Mouse (Mus musculus): ENCODE results near the gene Tsn. TPM values are rescaled to one million over a fixed set of nuclear protein-coding genes. Genes with fewer than 3 reads are reported as not detected.

Gene Tsn
- polyA plus RNA-seq (2015; fragmentation: Nextera tagmentation; extraction: Ambion mirVana) = 102 and 117 TPM in 2 replicates

GRCm38 (mm10) chr1:118311622-118312326 lies at the start of gene Tsn:
TSS of gene Tsn (minus strand) at chr1:118311739.
- Histone ChIP-seq H3K4me2 (ENCODE audit: low read depth, low read length) (peak within 1 kb of the TSS; percentile 70), H3K9ac (replicated peaks) (peak within 1 kb of the TSS; percentile 81), H3K4me1 (ENCODE audit: insufficient read depth) (peaks cover 10% of the 10 kb centered on the region), H3K9me3 (ENCODE audit: low read length) (no peaks in the 10 kb centered on the region), H3K36me3 (replicated peaks; ENCODE audit: insufficient read depth, low read length) (peaks cover 11% of the 10 kb centered on the region), H3K27ac (ENCODE audit: low read depth) (peak within 1 kb of the TSS; percentile 96), H3K27me3 (ENCODE audit: insufficient read depth, low read length) (no peaks in the 10 kb centered on the region), H3K4me3 (ENCODE audit: low read depth, low read length) (peak within 1 kb of the TSS; percentile 78)
- ATAC-seq (no peak), DNase-seq (no peak)
- WGBS (ENCODE audit: insufficient replicate concordance) = 37% methylated on average over 12 of the region's 12 CpGs
- no peak for TF ChIP-seq CTCF (IDR thresholded peaks at IDR 0.05; ENCODE audit: low read depth)
- no peak for TF ChIP-seq EP300 (IDR thresholded peaks at IDR 0.05; ENCODE audit: low read depth)

GRCm38 (mm10) chr1:118359071-118359761 lies 47.7 kb upstream of the Tsn start:
- H3K27ac ChIP-seq (ENCODE audit: low read depth) = no peak overlapping the region
- H3K36me3 ChIP-seq (replicated peaks; ENCODE audit: insufficient read depth, low read length) = no peaks in the 10 kb centered on the region
- H3K4me2 ChIP-seq (ENCODE audit: low read depth, low read length) = no peak overlapping the region
- H3K4me1 ChIP-seq (ENCODE audit: insufficient read depth) = no peaks in the 10 kb centered on the region
- no peak overlapping the region for H3K4me3 ChIP-seq (ENCODE audit: low read depth, low read length)
- ATAC-seq = no peak
- no peak for TF ChIP-seq CTCF (IDR thresholded peaks at IDR 0.05; ENCODE audit: low read depth)
- no peak for TF ChIP-seq EP300 (IDR thresholded peaks at IDR 0.05; ENCODE audit: low read depth)
- WGBS (ENCODE audit: insufficient replicate concordance) = 66% methylated on average over 6 of the region's 6 CpGs
- no peaks in the 10 kb centered on the region for H3K9me3 ChIP-seq (ENCODE audit: low read length)
- no peaks in the 10 kb centered on the region for H3K27me3 ChIP-seq (ENCODE audit: insufficient read depth, low read length)
- DNase-seq = no peak
- H3K9ac ChIP-seq (replicated peaks) = no peak overlapping the region

GRCm38 (mm10) chr1:118349922-118350321 lies 38.4 kb upstream of the Tsn start:
- ATAC-seq (peak; percentile 60; the same call in 1 of the 2 replicates), DNase-seq (no peak)
- no peak overlapping the region for H3K27ac ChIP-seq (ENCODE audit: low read depth)
- no peaks in the 10 kb centered on the region for H3K4me1 ChIP-seq (ENCODE audit: insufficient read depth)
- TF ChIP-seq CTCF (IDR thresholded peaks at IDR 0.05; ENCODE audit: low read depth) (no peak), EP300 (IDR thresholded peaks at IDR 0.05; ENCODE audit: low read depth) (no peak)
- no peaks in the 10 kb centered on the region for H3K27me3 ChIP-seq (ENCODE audit: insufficient read depth, low read length)
- no peaks in the 10 kb centered on the region for H3K9me3 ChIP-seq (ENCODE audit: low read length)
- H3K4me3 ChIP-seq (ENCODE audit: low read depth, low read length) = no peak overlapping the region
- no peak overlapping the region for H3K4me2 ChIP-seq (ENCODE audit: low read depth, low read length)
- WGBS (ENCODE audit: insufficient replicate concordance) = 70% methylated on average over 3 of the region's 3 CpGs
- no peak overlapping the region for H3K9ac ChIP-seq (replicated peaks)
- no peaks in the 10 kb centered on the region for H3K36me3 ChIP-seq (replicated peaks; ENCODE audit: insufficient read depth, low read length)

- no peaks in the 10 kb centered on the region for H3K27me3 ChIP-seq (ENCODE audit: insufficient read depth, low read length)
- 28% methylated on average over 6 of the region's 6 CpGs for WGBS (ENCODE audit: insufficient replicate concordance)
- H3K4me3 ChIP-seq (ENCODE audit: low read depth, low read length) = no peak overlapping the region
- no peaks in the 10 kb centered on the region for H3K9me3 ChIP-seq (ENCODE audit: low read length)
- ATAC-seq (peak; percentile 79), DNase-seq (peak; percentile 32)
- H3K4me1 ChIP-seq (ENCODE audit: insufficient read depth) = peaks cover 3% of the 10 kb centered on the region
- TF ChIP-seq EP300 (IDR thresholded peaks at IDR 0.05; ENCODE audit: low read depth) = no peak
- peak; percentile 42 for TF ChIP-seq CTCF (IDR thresholded peaks at IDR 0.05; ENCODE audit: low read depth)
- H3K9ac ChIP-seq (replicated peaks) = no peak overlapping the region
- H3K4me2 ChIP-seq (ENCODE audit: low read depth, low read length) = no peak overlapping the region
- no peaks in the 10 kb centered on the region for H3K36me3 ChIP-seq (replicated peaks; ENCODE audit: insufficient read depth, low read length)
- H3K27ac ChIP-seq (ENCODE audit: low read depth) = no peak overlapping the region
These were observed 32.3 kb upstream of the Tsn start for GRCm38 (mm10) chr1:118343649-118344435.

GRCm38 (mm10) chr1:118337921-118338320 lies 26.4 kb upstream of the Tsn start:
- Histone ChIP-seq H3K9me3 (ENCODE audit: low read length) (no peaks in the 10 kb centered on the region), H3K27me3 (ENCODE audit: insufficient read depth, low read length) (no peaks in the 10 kb centered on the region), H3K4me2 (ENCODE audit: low read depth, low read length) (no peak overlapping the region), H3K27ac (ENCODE audit: low read depth) (no peak overlapping the region), H3K9ac (replicated peaks) (no peak overlapping the region), H3K4me3 (ENCODE audit: low read depth, low read length) (no peak overlapping the region), H3K36me3 (replicated peaks; ENCODE audit: insufficient read depth, low read length) (peaks cover 17% of the 10 kb centered on the region), H3K4me1 (ENCODE audit: insufficient read depth) (no peaks in the 10 kb centered on the region)
- TF ChIP-seq CTCF (IDR thresholded peaks at IDR 0.05; ENCODE audit: low read depth) = no peak
- TF ChIP-seq EP300 (IDR thresholded peaks at IDR 0.05; ENCODE audit: low read depth) = no peak
- no peak for ATAC-seq
- WGBS (ENCODE audit: insufficient replicate concordance) = 73% methylated on average over 5 of the region's 5 CpGs
- DNase-seq = no peak

- no peak for TF ChIP-seq EP300 (IDR thresholded peaks at IDR 0.05; ENCODE audit: low read depth)
- peak; percentile 25; the same call in 1 of the 2 replicates for TF ChIP-seq CTCF (IDR thresholded peaks at IDR 0.05; ENCODE audit: low read depth)
- peak overlapping the region; percentile 85 for H3K27ac ChIP-seq (ENCODE audit: low read depth)
- H3K36me3 ChIP-seq (replicated peaks; ENCODE audit: insufficient read depth, low read length) = peaks cover 35% of the 10 kb centered on the region
- no peak overlapping the region for H3K4me3 ChIP-seq (ENCODE audit: low read depth, low read length)
- no peak overlapping the region for H3K9ac ChIP-seq (replicated peaks)
- H3K4me1 ChIP-seq (ENCODE audit: insufficient read depth) = no peaks in the 10 kb centered on the region
- ATAC-seq = no peak; the same call in 1 of the 2 replicates
- no peak for DNase-seq
- H3K27me3 ChIP-seq (ENCODE audit: insufficient read depth, low read length) = no peaks in the 10 kb centered on the region
- H3K4me2 ChIP-seq (ENCODE audit: low read depth, low read length) = no peak overlapping the region
- no peaks in the 10 kb centered on the region for H3K9me3 ChIP-seq (ENCODE audit: low read length)
These were observed 24.3 kb upstream of the Tsn start for GRCm38 (mm10) chr1:118335847-118336246.
